Mouse (Mus musculus) G1E (cell line): ENCODE measurements at regions not wholly inside any gene's neighbourhood (a gene's known extent, or its start where the extent isn't known, plus 50 kb on each side); places are given as distances from the start of the nearest gene placed in this dataset.

ENCODE experiments used
- CTCF ChIP-seq: IDR thresholded peaks from 2 replicates; pipeline ENCODE4 v1.5.1; 2012; ENCODE audit warnings: low read depth, low read length, inconsistent platforms, mixed read lengths
- GATA1 ChIP-seq: IDR thresholded peaks from 2 replicates; pipeline ENCODE4 v1.6.1; 2012; ENCODE audit warnings: borderline replicate concordance, low read length, inconsistent platforms, mixed read lengths
- POLR2AphosphoS5 ChIP-seq: IDR thresholded peaks from 2 replicates; pipeline ENCODE4 v1.6.1; 2012; ENCODE audit warnings: low read depth, low read length, inconsistent platforms; ENCODE audit not compliant: insufficient replicate concordance
- TAL1 ChIP-seq: conservative IDR thresholded peaks from 2 replicates; pipeline ENCODE4 v1.6.1; 2012; ENCODE audit warnings: low read depth, low read length, inconsistent platforms, mixed read lengths

DNA sequence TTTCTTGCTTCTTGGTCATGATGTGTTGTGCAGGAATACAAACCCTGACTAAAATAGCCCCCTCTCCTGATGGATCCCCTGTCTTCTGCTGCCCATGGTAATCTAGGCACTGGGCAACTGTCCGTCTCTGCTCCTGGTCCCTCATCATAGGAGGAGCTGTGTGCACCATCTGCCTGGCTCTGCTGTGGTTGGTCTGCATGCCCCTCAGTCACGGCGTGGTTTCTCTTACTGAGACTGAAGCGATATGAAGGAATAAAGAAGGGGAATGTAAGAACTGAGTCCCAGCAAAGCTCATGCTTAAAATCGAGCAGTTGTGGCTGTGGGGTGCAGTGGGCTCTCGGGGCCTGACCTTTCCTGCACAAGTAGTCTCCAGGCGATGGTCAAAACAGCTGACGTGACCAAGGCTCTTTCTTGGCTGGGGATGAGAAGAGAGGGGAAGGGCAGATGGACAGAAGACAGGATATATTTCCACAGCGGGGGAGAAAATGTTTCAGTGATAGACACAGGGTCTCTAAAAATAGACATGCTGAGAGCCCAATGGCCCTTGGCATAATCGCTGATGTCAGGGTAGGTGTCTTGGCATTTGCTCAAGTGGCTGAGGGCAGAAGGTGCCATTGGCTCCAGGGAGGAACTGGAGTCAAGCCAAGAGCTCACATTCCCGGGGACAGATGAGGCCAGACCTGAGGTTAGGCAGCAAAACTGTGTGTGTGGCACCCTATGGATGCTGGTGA is 50.6 kb upstream of the Iqsec3 start:
- TF ChIP-seq CTCF (no peak), POLR2AphosphoS5 (no peak), TAL1 (no peak), GATA1 (no peak)
